Mouse (Mus musculus) hindbrain, postnatal 0 days (tissue): ENCODE results near the gene Fam43b. TPM values are rescaled to one million over a fixed set of nuclear protein-coding genes. Genes with fewer than 3 reads are reported as not detected.

Experiments
- ATAC-seq: fragments of 200-750 bp; cut with Nextera tagmentation; 2 replicates; pipeline ENCODE4 v1.8.0; 2017; ENCODE audit warnings: mild to moderate bottlenecking, moderate TSS enrichment, moderate library complexity
- DNase-seq: peaks from one replicate; pipeline ENCODE4 v3.0.0-alpha.2; 2015; ENCODE audit warnings: low spot score
- H3K27ac ChIP-seq: fragments of 300-500 bp; sonication (generic); 2 replicates; pipeline ENCODE4 v1.5.1; 2014; ENCODE audit warnings: mild to moderate bottlenecking
- H3K27me3 ChIP-seq: fragments of 300-500 bp; sonication (generic); 2 replicates; pipeline ENCODE4 v1.6.1; 2014; ENCODE audit warnings: low read length, mixed read lengths; ENCODE audit not compliant: insufficient read depth
- H3K36me3 ChIP-seq: fragments of 300-500 bp; sonication (generic); 2 replicates; pipeline ENCODE4 v1.6.1; 2014; ENCODE audit warnings: low read length, mixed read lengths; ENCODE audit not compliant: insufficient read depth
- H3K4me1 ChIP-seq: fragments of 300-500 bp; sonication (generic); 2 replicates; pipeline ENCODE4 v1.6.1; 2014; ENCODE audit warnings: antibody characterized with exemption, low read length, mixed read lengths; ENCODE audit not compliant: insufficient read depth
- H3K4me2 ChIP-seq: fragments of 300-500 bp; sonication (generic); 2 replicates; pipeline ENCODE4 v1.6.1; 2014; ENCODE audit warnings: low read depth, mild to moderate bottlenecking, low read length, moderate library complexity, mixed read lengths
- H3K4me3 ChIP-seq: fragments of 300-500 bp; sonication (generic); 2 replicates; pipeline ENCODE4 v1.5.1; 2014; ENCODE audit warnings: low read length
- H3K9ac ChIP-seq: fragments of 300-500 bp; sonication (generic); replicated peaks from 2 replicates; pipeline ENCODE4 v1.6.1; 2014; ENCODE audit warnings: mild to moderate bottlenecking, low read length, moderate library complexity, mixed read lengths
- H3K9me3 ChIP-seq: fragments of 300-500 bp; sonication (generic); 2 replicates; pipeline ENCODE4 v1.6.1; 2016; ENCODE audit warnings: low read length, mixed read lengths
- CTCF ChIP-seq: IDR thresholded peaks from 2 replicates; pipeline ENCODE4 v1.5.1; 2016; ENCODE audit warnings: antibody characterized with exemption, control low read depth, low read depth
- WGBS: fragments of 180-500 bp; shearing (Covaris S2); extraction: QIAGEN DNeasy Blood & Tissue Kit; methylation state at CpG from one replicate; pipeline ENCODE4 v1.1.7; 2014; 5-methylcytosine and 5-hydroxymethylcytosine counted together
- polyA plus RNA-seq: library from polyadenylated mRNA; unstranded; fragments of >200 nt; fragmentation: Nextera tagmentation; extraction: Ambion mirVana; gene quantifications from 2 replicates; pipeline ENCODE4 v1.2.1, GENCODE M21; 2015
- total RNA-seq: library from RNA; depleted of rRNA; stranded (reverse); fragments of >200 nt; gene quantifications from 2 replicates; pipeline ENCODE4 v1.2.3, GENCODE M21; 2014

The Fam43b gene
- total and polyA plus RNA-seq, 2 experiments from 2014 or later = 18.6 to 23.8 TPM

GRCm38 (mm10) chr4:138379091-138379840, 17.1 kb downstream of the Fam43b start:
- Histone ChIP-seq H3K4me2 (no peak overlapping the region; the same call in 1 of the 2 replicates), H3K4me3 (no peak overlapping the region), H3K9me3 (no peaks in the 10 kb centered on the region), H3K4me1 (peaks cover 12% of the 10 kb centered on the region; the same call in 1 of the 2 replicates), H3K27me3 (no peaks in the 10 kb centered on the region), H3K27ac (peak overlapping the region; percentile 54), H3K36me3 (no peaks in the 10 kb centered on the region), H3K9ac (no peak overlapping the region)
- peak; percentile 89 for TF ChIP-seq CTCF
- DNase-seq = peak; percentile 90
- 22% methylated on average over 14 of the region's 14 CpGs for WGBS
- ATAC-seq = peak; percentile 87

- no peak overlapping the region for H3K4me3 ChIP-seq
- ATAC-seq (no peak), DNase-seq (peak; percentile 65)
- TF ChIP-seq CTCF = no peak
- no peak overlapping the region for H3K9ac ChIP-seq
- no peaks in the 10 kb centered on the region for H3K36me3 ChIP-seq
- peaks cover 12% of the 10 kb centered on the region; the same call in 1 of the 2 replicates for H3K4me1 ChIP-seq
- H3K27ac ChIP-seq = no peak overlapping the region
- H3K27me3 ChIP-seq = no peaks in the 10 kb centered on the region
- no peak overlapping the region for H3K4me2 ChIP-seq
- H3K9me3 ChIP-seq = no peaks in the 10 kb centered on the region
- 54% methylated on average over 6 of the region's 6 CpGs for WGBS
Observed at GRCm38 (mm10) chr4:138377526-138377925, 18.8 kb downstream of the Fam43b start.

GRCm38 (mm10) chr4:138375117-138375516, 21.2 kb downstream of the Fam43b start:
- no peak overlapping the region for H3K4me2 ChIP-seq
- H3K4me1 ChIP-seq = peaks cover 9% of the 10 kb centered on the region; the same call in 1 of the 2 replicates
- H3K27ac ChIP-seq = no peak overlapping the region
- no peak for TF ChIP-seq CTCF
- no peak for DNase-seq
- H3K4me3 ChIP-seq = no peak overlapping the region
- no peaks in the 10 kb centered on the region for H3K36me3 ChIP-seq
- H3K9me3 ChIP-seq = no peaks in the 10 kb centered on the region
- no peak for ATAC-seq
- no peaks in the 10 kb centered on the region for H3K27me3 ChIP-seq
- H3K9ac ChIP-seq = no peak overlapping the region
- 86% methylated on average over 3 of the region's 3 CpGs for WGBS

- WGBS = 82% methylated on average over 5 of the region's 5 CpGs
- Histone ChIP-seq H3K9ac (no peak overlapping the region), H3K27me3 (no peaks in the 10 kb centered on the region), H3K9me3 (no peaks in the 10 kb centered on the region), H3K4me3 (no peak overlapping the region), H3K36me3 (no peaks in the 10 kb centered on the region), H3K4me2 (no peak overlapping the region), H3K4me1 (peaks cover 8% of the 10 kb centered on the region; the same call in 1 of the 2 replicates), H3K27ac (no peak overlapping the region)
- DNase-seq (no peak), ATAC-seq (no peak)
- TF ChIP-seq CTCF = no peak
Observed at GRCm38 (mm10) chr4:138370996-138371516, 25.3 kb downstream of the Fam43b start.

GRCm38 (mm10) chr4:138368498-138369260, 27.6 kb downstream of the Fam43b start:
- Histone ChIP-seq H3K4me1 (peaks cover 8% of the 10 kb centered on the region; the same call in 1 of the 2 replicates), H3K36me3 (no peaks in the 10 kb centered on the region), H3K27me3 (no peaks in the 10 kb centered on the region), H3K9ac (no peak overlapping the region), H3K4me2 (no peak overlapping the region), H3K27ac (no peak overlapping the region), H3K4me3 (no peak overlapping the region), H3K9me3 (no peaks in the 10 kb centered on the region)
- TF ChIP-seq CTCF = no peak
- no peak for ATAC-seq
- 86% methylated on average over 12 of the region's 12 CpGs for WGBS
- no peak for DNase-seq

- Histone ChIP-seq H3K9me3 (no peaks in the 10 kb centered on the region), H3K27me3 (no peaks in the 10 kb centered on the region), H3K4me1 (peaks cover 8% of the 10 kb centered on the region; the same call in 1 of the 2 replicates), H3K4me2 (peak within 1 kb of the TSS; percentile 55), H3K36me3 (no peaks in the 10 kb centered on the region), H3K9ac (peak within 1 kb of the TSS; percentile 9; the same call in 1 of the 2 replicates), H3K4me3 (peak within 1 kb of the TSS; percentile 26), H3K27ac (no peak within 1 kb of the TSS)
- ATAC-seq = peak; percentile 84
- no peak for TF ChIP-seq CTCF
- WGBS = 9% methylated on average over 33 of the region's 34 CpGs
- DNase-seq = peak; percentile 71
Observed at GRCm38 (mm10) chr4:138367641-138368497, 28.5 kb downstream of the Fam43b start, which contains the start of gene Cda. Cda (minus strand) TSS chr4:138367992.
